Mouse (Mus musculus) liver, postnatal 0 days (tissue): ENCODE measurements at regions not wholly inside any gene's neighbourhood (a gene's known extent, or its start where the extent isn't known, plus 50 kb on each side); places are given as distances from the start of the nearest gene placed in this dataset.

Source experiments
- CTCF ChIP-seq: sonication (generic); IDR thresholded peaks from 2 replicates; pipeline ENCODE4 v1.5.1; 2016; ENCODE audit warnings: antibody characterized with exemption, low read depth
- EP300 ChIP-seq: IDR thresholded peaks from 2 replicates; pipeline ENCODE4 v1.6.1; 2016; ENCODE audit warnings: antibody characterized with exemption, low read depth, mild to moderate bottlenecking

GRCm38 (mm10) chr4:125241577-125242262 is 114.1 kb upstream of the Zc3h12a start:
- TF ChIP-seq CTCF (no peak), EP300 (no peak)
